Mouse (Mus musculus) forebrain, embryonic 14.5 days (tissue): ENCODE results near the gene Phospho1. TPM values are rescaled to one million over a fixed set of nuclear protein-coding genes. Genes with fewer than 3 reads are reported as not detected.
A peak's percentile ranks its signal among the peaks of the same experiment; 100 is the strongest.

Experiments used
- ATAC-seq: fragments of 200-750 bp; cut with Nextera tagmentation; 2 replicates; pipeline ENCODE4 v1.8.0; 2017; ENCODE audit warnings: mild to moderate bottlenecking, moderate library complexity
- DNase-seq: peaks from one replicate; pipeline ENCODE4 v3.0.0-alpha.2; 2015; ENCODE audit warnings: low spot score
- H3K27ac ChIP-seq: fragments of 300-500 bp; sonication (generic); 2 replicates; pipeline ENCODE4 v1.5.1; 2014; ENCODE audit warnings: low read depth, mild to moderate bottlenecking, control low read depth, low read length, moderate library complexity
- H3K27me3 ChIP-seq: fragments of 300-500 bp; sonication (generic); replicated peaks from 2 replicates; pipeline ENCODE4 v1.6.1; 2014; ENCODE audit warnings: low read length, control low read depth, mixed read lengths; ENCODE audit not compliant: control insufficient read depth, insufficient read depth
- H3K36me3 ChIP-seq: fragments of 300-500 bp; sonication (generic); 2 replicates; pipeline ENCODE4 v1.6.1; 2014; ENCODE audit warnings: low read length, control low read depth; ENCODE audit not compliant: control insufficient read depth, insufficient read depth
- H3K4me1 ChIP-seq: fragments of 300-500 bp; sonication (generic); 2 replicates; pipeline ENCODE4 v1.6.1; 2014; ENCODE audit warnings: antibody characterized with exemption, low read length, control low read depth; ENCODE audit not compliant: control insufficient read depth, insufficient read depth
- H3K4me2 ChIP-seq: fragments of 300-500 bp; sonication (generic); 2 replicates; pipeline ENCODE4 v1.6.1; 2014; ENCODE audit warnings: mild to moderate bottlenecking, control low read depth, low read length
- H3K4me3 ChIP-seq: fragments of 300-500 bp; sonication (generic); 2 replicates; pipeline ENCODE4 v1.5.1; 2014; ENCODE audit warnings: low read depth, low read length, control low read depth
- H3K9ac ChIP-seq: fragments of 300-500 bp; sonication (generic); 2 replicates; pipeline ENCODE4 v1.6.1; 2014; ENCODE audit warnings: mild to moderate bottlenecking, low read length, control low read depth, moderate library complexity
- H3K9me3 ChIP-seq: fragments of 300-500 bp; sonication (generic); replicated peaks from 2 replicates; pipeline ENCODE4 v1.6.1; 2016; ENCODE audit warnings: low read length, control low read depth, mixed read lengths; ENCODE audit not compliant: control insufficient read depth
- WGBS: fragments of 180-500 bp; shearing (Covaris S2); extraction: QIAGEN DNeasy Blood & Tissue Kit; methylation state at CpG from one replicate; pipeline ENCODE4 v1.1.7; 2014; 5-methylcytosine and 5-hydroxymethylcytosine counted together
- polyA plus RNA-seq: library from polyadenylated mRNA; unstranded; fragments of >200 nt; fragmentation: Nextera tagmentation; extraction: Ambion mirVana; gene quantifications from 2 replicates; pipeline ENCODE4 v1.2.1, GENCODE M21; 2014

The Phospho1 gene
- not detected in 2 replicates for polyA plus RNA-seq

DNA sequence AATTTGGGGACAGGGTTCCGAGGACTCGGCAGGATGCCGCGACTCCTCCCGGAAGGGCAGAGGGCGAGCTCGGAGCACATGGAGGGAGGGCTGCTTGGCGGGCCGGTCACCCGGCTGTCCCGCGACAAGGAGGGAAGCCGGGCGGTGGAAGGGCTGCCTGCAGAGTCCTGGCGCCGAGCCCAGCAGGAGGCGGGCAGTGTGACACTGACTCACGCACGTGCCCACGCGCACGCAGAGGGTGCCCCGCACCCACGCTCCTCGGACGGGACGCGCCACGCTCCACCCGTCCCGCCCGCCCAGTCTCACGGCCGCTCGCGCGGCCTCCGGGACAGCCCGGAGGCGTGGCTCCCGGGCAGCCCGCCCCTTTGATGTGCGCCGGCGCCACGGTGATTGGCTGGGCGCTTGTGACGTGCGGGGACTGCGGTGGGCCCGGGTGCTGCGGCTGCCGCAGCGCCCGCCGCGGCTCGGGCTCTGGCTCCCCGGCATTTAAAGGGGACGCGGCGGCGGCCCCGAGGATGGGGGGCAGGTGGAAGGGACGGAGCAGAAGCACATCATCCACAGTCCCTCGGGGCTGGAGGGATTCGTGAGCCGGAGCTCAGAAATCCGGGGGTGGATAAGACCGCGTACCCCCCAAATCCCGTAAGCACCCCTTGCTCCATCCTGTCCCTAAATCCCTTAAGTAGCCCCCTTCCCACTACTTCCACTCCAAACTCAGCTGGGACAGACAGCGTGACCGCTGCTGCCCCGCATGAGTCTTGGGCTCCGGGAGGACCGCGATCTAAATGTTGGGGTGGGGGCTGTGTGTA is at the start of gene Phospho1:
TSS of gene Phospho1 (plus strand) at position 429 of the 806 bp plus-strand sequence.
- peaks cover 39% of the 10 kb centered on the region for H3K27me3 ChIP-seq
- peak; percentile 94 for DNase-seq
- H3K27ac ChIP-seq: no peak within 1 kb of the TSS
- H3K4me2 ChIP-seq: peak within 1 kb of the TSS; percentile 98
- peak within 1 kb of the TSS; percentile 67 for H3K4me3 ChIP-seq
- peak within 1 kb of the TSS; percentile 71 for H3K9ac ChIP-seq
- no peaks in the 10 kb centered on the region for H3K9me3 ChIP-seq
- peak; percentile 100 for ATAC-seq
- WGBS: under 1% methylated on average over 53 of the region's 78 CpGs
- no peaks in the 10 kb centered on the region for H3K36me3 ChIP-seq
- H3K4me1 ChIP-seq: peaks cover 4% of the 10 kb centered on the region

DNA sequence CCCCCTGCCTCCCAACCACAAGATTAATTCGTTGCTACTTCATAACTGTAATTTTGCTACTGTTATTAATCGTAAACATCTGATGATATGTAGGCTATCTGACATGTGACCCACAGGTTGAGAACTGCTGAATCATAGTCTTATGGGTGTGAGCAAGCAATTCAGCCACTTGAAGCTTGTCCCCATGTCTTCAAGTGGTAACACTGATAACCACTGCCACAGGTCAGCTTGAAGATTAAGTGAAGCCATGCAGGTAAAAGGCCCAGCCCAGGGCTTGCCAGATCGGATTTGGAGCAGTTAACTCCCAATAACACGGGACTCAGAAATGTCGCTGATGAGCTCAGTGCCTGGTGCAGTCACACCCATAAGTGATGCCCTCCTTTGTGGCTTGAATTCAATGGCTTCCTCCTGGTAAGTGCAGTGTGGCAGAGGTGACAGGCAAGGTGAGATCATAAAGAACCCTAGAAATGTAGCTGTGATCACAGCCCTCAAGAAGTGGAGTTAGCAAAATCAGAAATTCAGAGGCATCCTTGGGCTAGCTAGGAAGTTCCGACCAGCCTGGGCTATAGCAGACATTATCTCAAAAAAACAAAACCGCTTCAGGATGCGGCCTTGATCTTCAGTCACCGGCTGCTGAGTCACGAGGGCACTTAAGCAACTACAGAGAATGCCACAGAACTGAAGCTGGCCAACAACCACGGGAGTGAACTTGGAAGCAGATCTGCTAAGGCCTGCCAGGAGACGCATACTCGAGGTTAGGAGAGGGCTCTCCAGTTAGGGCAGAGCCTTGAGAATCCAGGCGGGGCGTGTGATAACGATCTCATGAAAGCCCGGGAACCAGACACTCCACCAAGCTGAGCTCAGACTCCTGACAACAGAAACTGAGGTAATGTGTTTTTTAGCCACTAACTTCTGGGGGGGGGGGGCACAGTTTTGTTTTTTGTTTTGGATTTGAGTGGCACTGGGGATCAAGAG is 46.7 kb upstream of the Phospho1 start:
- Histone ChIP-seq H3K4me2 (no peak overlapping the region), H3K27ac (no peak overlapping the region), H3K36me3 (0 out of 2 replicates have a peak, but pooled peaks cover 3% of the 10 kb centered on the region), H3K4me3 (no peak overlapping the region), H3K4me1 (no peaks in the 10 kb centered on the region), H3K9me3 (no peaks in the 10 kb centered on the region), H3K9ac (no peak overlapping the region), H3K27me3 (no peaks in the 10 kb centered on the region)
- ATAC-seq (no peak), DNase-seq (no peak)
- 74% methylated on average over 17 of the region's 17 CpGs for WGBS

DNA sequence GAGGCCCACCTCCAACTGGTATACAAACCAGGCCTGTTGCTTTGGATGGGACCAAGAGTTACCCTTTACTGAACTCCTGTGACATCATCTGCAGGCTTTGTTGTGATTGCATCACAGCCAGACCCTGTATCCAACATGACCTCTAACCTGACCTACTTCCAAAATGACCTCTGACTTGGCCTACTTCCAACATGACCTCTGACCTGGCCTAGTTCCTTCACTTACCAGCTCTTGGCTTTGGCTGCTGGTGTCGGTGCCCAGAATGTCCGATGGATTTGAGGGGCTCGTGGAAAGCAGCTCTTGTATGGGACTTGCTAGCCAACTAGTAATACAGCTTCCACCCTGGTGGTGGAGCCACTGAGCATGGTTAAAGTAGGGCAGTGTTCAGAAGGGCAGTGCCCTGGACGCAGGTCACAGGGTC is 45.5 kb upstream of the Phospho1 start:
- Histone ChIP-seq H3K9me3 (no peaks in the 10 kb centered on the region), H3K4me2 (no peak overlapping the region), H3K36me3 (0 out of 2 replicates have a peak, but pooled peaks cover 3% of the 10 kb centered on the region), H3K4me1 (no peaks in the 10 kb centered on the region), H3K27ac (no peak overlapping the region), H3K27me3 (no peaks in the 10 kb centered on the region), H3K9ac (no peak overlapping the region), H3K4me3 (no peak overlapping the region)
- WGBS: 82% methylated on average over 4 of the region's 4 CpGs
- ATAC-seq: no peak
- DNase-seq: no peak

DNA sequence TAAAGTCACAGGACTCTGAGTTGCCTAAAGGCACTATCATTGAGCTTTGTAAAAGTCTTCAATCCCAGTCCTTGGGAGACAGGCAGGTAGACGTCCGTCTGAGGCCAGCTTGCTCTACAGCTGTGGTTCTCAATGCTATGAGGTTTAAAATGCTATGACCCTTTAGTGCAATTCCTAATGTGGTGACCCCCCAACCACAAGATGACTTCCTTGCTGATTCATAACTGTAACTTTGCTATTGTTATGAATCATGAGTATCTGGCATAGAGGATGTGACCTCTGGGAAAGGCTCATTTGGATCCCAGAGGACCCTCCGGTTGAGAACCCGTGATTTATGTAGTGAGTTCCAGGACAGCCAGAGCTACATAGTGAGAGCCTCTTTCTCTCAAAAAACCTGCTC is 44.9 kb upstream of the Phospho1 start:
- Histone ChIP-seq H3K9ac (no peak overlapping the region), H3K36me3 (0 out of 2 replicates have a peak, but pooled peaks cover 3% of the 10 kb centered on the region), H3K9me3 (no peaks in the 10 kb centered on the region), H3K27ac (no peak overlapping the region), H3K4me3 (no peak overlapping the region), H3K4me2 (no peak overlapping the region), H3K4me1 (no peaks in the 10 kb centered on the region), H3K27me3 (no peaks in the 10 kb centered on the region)
- ATAC-seq (no peak), DNase-seq (no peak)
- 96% methylated on average over 4 of the region's 4 CpGs for WGBS

DNA sequence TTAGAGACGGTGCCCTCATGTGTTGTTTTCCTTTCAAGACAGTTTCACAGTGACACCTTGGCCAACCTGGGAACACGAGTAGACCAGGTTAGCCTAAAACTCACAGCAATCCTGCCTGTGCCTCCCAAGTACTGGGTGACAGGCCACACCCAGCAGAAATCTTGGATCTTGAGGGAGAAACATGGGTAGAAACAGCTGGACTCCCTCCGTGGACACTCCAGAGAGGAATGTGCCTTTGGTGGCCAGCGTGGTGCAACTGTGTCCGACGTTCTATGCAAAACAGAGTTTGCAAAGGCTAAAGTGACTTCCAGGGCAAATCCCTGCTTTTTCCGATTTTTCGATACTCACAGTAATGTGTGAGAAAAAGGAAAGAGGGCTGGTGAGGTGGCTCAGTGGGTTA is 43.8 kb upstream of the Phospho1 start:
- 93% methylated on average over 8 of the region's 8 CpGs for WGBS
- Histone ChIP-seq H3K4me2 (no peak overlapping the region), H3K9ac (no peak overlapping the region), H3K4me3 (no peak overlapping the region), H3K27ac (no peak overlapping the region), H3K36me3 (0 out of 2 replicates have a peak, but pooled peaks cover 3% of the 10 kb centered on the region), H3K9me3 (no peaks in the 10 kb centered on the region), H3K27me3 (no peaks in the 10 kb centered on the region), H3K4me1 (no peaks in the 10 kb centered on the region)
- no peak for DNase-seq
- no peak for ATAC-seq

DNA sequence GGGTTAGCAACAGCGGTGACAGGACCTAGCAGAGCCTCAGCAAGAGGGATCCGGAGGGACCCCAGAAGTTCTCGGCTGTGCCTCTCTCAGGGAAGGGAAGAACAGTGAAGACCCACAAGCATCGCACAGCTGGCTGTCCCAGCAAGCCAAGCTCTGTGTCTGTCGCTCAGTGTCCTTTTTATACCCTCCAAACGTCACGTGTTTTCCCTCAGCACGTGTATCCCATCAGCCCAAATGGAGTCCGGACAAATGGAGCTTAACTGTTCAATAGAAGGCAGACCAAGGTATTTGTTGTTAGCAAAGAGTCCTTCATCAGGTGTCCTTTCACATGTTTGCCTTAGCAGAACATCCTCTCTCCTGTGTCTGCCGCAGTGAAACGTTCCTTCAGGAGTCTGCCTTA is 42.7 kb upstream of the Phospho1 start:
- Histone ChIP-seq H3K27me3 (no peaks in the 10 kb centered on the region), H3K9ac (no peak overlapping the region), H3K36me3 (0 out of 2 replicates have a peak, but pooled peaks cover 3% of the 10 kb centered on the region), H3K4me2 (no peak overlapping the region), H3K9me3 (no peaks in the 10 kb centered on the region), H3K4me3 (no peak overlapping the region), H3K27ac (no peak overlapping the region), H3K4me1 (no peaks in the 10 kb centered on the region)
- WGBS: 87% methylated on average over 11 of the region's 11 CpGs
- ATAC-seq: no peak
- DNase-seq: no peak

GRCm38 (mm10) chr11:95783457-95783856 is 40.8 kb upstream of the Phospho1 start:
- no peaks in the 10 kb centered on the region for H3K36me3 ChIP-seq
- no peak overlapping the region for H3K4me2 ChIP-seq
- H3K9ac ChIP-seq: no peak overlapping the region
- H3K27me3 ChIP-seq: no peaks in the 10 kb centered on the region
- no peak overlapping the region for H3K4me3 ChIP-seq
- 74% methylated on average over 4 of the region's 4 CpGs for WGBS
- DNase-seq: no peak
- no peak for ATAC-seq
- no peak overlapping the region for H3K27ac ChIP-seq
- H3K9me3 ChIP-seq: no peaks in the 10 kb centered on the region
- H3K4me1 ChIP-seq: no peaks in the 10 kb centered on the region

DNA sequence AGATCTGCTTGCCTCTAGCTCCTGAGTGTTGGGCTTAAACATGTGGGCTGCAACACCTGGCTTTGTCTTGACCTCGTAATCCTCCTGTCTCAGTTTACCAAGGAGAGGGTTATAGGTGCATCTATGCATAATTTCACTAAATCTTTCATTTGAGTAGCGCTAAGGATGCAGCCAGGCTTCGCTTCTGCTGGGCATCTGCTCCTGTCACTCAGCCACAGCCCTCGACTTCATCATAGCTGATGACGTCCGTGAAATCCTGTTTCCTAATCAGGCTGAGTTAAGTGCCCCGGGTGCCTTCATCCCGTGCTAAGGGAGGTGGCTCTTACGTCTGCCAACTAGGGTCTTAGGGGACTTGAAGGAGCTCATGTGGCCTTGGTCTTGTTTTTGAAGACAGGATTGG is 40.3 kb upstream of the Phospho1 start:
- no peak overlapping the region for H3K4me2 ChIP-seq
- H3K36me3 ChIP-seq: no peaks in the 10 kb centered on the region

More for the DNA sequence above, 40.3 kb upstream of the Phospho1 start:
- H3K9ac ChIP-seq: no peak overlapping the region
- H3K27me3 ChIP-seq: no peaks in the 10 kb centered on the region
- ATAC-seq: no peak
- no peak overlapping the region for H3K27ac ChIP-seq
- H3K4me1 ChIP-seq: no peaks in the 10 kb centered on the region
- no peak overlapping the region for H3K4me3 ChIP-seq
- no peaks in the 10 kb centered on the region for H3K9me3 ChIP-seq
- no peak for DNase-seq
- 89% methylated on average over 9 of the region's 9 CpGs for WGBS
